Mouse (Mus musculus): ENCODE data around the gene Flt3l.
"Not testable (repeated sequence)": the region's sequence is repeated elsewhere in the genome, so short reads cannot be mapped to it uniquely, and the experiment has no call there.

Flt3l gene

GRCm38 (mm10) chr7:45135993-45136567, at the start of gene Flt3l, which contains the start of gene Gm45713:
TSS of gene Flt3l (minus strand) at chr7:45136432.
TSS of gene Gm45713 (minus strand) at chr7:45136231.
- DNase-seq: peak; percentile 95

DNA sequence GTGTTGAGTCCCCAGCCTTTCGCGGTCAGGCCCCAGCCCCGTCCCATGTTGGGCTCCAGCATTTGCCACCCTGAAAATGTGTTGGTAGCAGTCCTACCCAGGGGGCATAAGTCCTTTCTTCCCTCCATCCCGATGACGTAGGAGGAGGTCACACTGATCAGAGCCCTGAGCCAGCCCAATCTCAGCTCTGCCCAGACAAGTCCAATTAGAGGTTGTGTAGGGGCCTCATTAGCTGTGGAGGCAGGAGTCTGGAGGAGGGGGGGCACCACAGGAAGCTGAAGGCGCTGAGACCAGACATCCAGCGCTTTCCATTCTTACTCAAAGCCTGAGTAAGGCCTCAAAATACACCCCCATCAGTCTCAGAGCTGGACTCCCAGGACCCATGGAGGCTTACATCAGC, 49.7 kb upstream of the Flt3l start:
- no peak for DNase-seq

GRCm38 (mm10) chr7:45183672-45184071, 47.4 kb upstream of the Flt3l start:
- DNase-seq: no peak

GRCm38 (mm10) chr7:45182606-45183005, 46.4 kb upstream of the Flt3l start:
- peak; percentile 34 for DNase-seq

GRCm38 (mm10) chr7:45182199-45182601, 46.0 kb upstream of the Flt3l start:
- DNase-seq: peak; percentile 91

GRCm38 (mm10) chr7:45181540-45181939, 45.3 kb upstream of the Flt3l start:
- no peak for DNase-seq

DNA sequence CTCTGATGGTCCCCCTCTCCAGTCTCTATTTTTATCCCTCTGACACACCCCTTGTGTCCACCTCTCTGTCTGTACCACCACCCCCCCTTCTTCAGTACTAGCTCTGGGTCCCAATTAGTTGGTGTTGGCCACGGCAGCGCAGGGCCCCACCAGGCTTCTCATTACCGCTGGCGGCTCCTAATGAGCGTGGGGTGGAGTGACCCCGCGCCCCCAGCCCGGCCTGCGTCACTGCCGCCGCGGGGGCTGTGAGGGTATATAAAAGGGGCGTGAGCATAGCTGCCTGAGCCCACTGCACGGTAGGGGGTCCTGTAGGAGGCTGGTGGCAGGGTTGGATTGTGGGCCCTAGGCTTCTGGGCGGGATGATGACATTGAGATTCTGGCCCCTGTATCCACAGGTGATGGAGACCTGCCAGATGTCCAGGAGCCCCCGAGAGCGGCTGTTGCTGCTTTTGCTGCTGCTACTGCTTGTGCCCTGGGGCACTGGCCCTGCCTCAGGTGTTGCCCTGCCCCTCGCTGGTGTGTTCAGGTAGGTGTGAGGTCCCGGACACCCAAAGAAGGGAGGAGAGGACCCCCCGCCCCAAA, 44.8 kb upstream of the Flt3l start, which contains the start of gene Pth2:
Pth2 (plus strand) TSS at position 100 of the 582 bp plus-strand sequence.
- no peak for DNase-seq

- DNase-seq: no peak
Measured at GRCm38 (mm10) chr7:45179469-45179868, 43.2 kb upstream of the Flt3l start, which contains the start of gene Gfy. TSS of gene Gfy (minus strand) at chr7:45179569.

GRCm38 (mm10) chr7:45178550-45178949, 42.3 kb upstream of the Flt3l start:
- no peak for DNase-seq

GRCm38 (mm10) chr7:45176356-45176755, 40.1 kb upstream of the Flt3l start:
- DNase-seq: no peak

- no peak for DNase-seq
Measured at GRCm38 (mm10) chr7:45175929-45176328, 39.7 kb upstream of the Flt3l start.

DNA sequence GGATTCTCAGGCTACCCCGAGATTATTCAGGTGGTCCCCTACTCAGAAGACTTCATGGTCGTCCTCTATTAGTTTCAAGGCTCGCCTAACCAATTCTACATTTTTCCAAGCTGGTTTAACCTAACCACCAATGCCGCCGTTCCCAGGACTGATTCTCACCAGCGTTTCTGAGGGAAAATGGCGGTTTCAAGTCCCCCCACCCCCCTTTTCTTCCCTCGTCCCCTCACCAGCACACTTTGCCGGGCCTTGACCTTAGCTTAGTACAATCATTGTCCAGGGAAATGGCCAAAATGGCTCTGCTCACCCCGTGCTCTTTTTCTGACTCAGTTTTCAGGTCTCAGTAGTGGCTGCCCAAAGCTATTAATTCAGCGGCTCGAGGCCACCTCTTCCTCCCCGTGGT, 39.2 kb upstream of the Flt3l start:
- no peak for DNase-seq

- DNase-seq: no peak
Measured at GRCm38 (mm10) chr7:45174567-45175280, 38.5 kb upstream of the Flt3l start.

DNA sequence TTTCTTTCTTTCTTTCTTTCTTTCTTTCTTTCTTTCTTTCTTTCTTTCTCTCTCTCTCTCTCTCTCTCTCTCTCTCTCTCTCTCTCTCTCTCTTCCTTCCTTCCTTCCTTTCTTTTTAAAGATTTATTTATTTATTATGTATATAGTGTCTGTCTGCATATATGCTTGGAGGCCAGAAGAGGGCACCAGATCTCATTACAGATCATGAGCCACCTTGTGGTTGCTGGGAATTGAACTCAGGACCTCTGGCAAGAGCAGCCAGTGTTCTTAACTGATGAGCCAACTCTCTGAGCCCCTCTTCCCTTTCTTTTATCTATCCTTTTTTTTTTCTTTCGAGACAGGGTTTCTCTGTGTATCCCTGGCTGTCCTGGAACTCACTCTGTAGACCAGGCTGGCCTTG, 37.5 kb upstream of the Flt3l start:
- not testable (repeated sequence) for DNase-seq

- DNase-seq: peak; percentile 22
Measured at GRCm38 (mm10) chr7:45172974-45173373, 36.7 kb upstream of the Flt3l start.

- no peak for DNase-seq
Measured at GRCm38 (mm10) chr7:45169495-45169894, 33.3 kb upstream of the Flt3l start.

- DNase-seq: no peak
Measured at GRCm38 (mm10) chr7:45168656-45169055, 32.4 kb upstream of the Flt3l start.

DNA sequence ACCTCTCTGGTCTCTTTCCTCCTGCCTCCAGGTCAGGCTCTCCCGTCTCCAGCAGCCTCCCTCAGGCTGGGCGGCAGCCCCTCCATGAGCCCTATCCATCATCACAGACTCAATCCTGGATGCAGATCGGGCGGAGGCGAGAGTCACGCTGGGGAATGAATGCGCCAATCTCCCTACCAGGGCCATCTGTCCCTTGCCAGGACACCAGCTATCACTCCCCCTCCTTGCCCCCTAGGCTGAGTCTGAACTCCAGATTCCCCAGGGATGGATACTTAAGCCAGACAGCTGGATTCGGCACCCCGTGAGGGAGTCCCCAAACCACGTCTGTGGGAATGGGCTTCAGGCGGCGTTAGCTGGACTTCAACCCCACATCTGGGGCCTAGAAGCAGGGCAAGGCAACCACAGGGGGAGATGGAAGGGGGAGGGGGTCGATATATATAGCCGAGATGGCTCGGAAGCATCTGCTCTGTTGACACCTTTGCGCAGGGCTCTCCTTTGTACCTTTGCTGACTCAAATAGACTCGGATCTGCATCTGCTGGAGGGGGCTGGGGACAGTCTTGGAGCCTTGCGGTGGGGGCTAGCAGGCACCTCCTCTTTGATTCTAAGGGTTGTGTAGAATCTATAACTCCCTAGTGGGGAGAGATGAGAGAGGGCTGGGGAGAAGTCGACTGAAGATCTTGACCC, 31.7 kb upstream of the Flt3l start:
- DNase-seq: no peak

DNA sequence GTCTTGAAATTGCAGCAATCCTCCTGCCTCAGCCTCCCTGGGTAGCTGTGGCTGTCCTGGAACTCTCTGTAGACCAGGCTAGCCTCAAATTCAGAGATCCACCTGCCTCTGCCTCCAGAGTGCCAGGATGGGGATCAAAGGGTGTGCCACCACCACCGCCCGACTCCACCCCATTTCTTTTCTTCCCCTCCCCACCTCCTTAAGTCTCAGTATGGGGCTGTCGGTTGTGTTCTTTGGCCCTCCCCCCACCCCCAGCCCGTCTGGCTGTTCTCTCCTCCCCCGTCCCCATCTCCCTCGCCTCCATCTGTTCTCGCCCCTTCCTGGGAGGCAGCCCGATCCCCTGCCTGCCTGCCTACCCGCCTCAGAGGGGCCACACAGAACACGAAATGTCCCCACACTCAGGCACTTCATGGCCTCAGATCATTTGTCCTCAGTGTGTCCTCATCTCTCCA, 30.7 kb upstream of the Flt3l start:
- DNase-seq: no peak

DNA sequence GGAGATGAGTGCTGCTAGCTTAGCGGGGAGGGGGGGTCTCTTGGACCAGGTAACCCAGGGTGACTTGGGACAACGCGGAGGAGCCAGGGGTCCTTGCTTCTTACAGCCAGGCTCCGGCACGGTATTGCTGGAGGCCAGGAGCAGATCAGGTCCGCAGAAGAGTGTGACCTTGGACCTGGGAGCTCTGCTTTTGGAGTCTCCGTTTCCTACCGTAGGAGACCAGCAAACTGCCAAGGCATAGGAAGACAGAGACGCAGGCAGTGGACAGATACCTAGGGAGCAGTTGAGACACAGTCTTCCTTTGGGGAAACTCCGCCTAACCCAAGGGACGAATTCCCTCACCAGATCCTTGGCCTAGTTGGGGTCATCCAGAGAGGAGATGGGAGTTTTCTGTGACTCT, 29.5 kb upstream of the Flt3l start:
- DNase-seq: no peak

DNA sequence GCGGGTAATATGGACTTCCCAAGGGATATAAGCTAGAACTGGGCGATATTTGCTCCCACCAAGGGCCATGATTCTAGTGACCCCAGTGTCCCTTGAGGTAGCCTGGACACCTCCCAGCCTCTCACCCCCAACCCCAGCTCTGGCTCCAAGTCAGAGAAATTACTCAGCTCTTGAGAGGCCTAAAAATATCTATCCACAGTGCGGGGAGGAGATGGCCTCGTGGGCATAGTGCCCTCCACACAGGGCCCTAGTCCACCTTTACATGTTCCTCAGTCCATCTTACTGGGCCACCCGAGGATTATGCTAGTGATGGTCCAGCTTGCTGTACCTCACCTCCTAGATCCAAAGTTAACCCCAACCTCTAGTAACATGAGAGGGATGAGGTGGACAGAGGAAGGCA, 28.6 kb upstream of the Flt3l start:
- no peak for DNase-seq

GRCm38 (mm10) chr7:45163735-45164490, 27.7 kb upstream of the Flt3l start, which contains the start of gene Slc17a7:
TSS of gene Slc17a7 (plus strand) at chr7:45163949.
- DNase-seq: peak; percentile 31
